Mouse (Mus musculus) layer of hippocampus, adult 11-12 months (tissue): Measurements from ENCODE around the gene Scarf1.

Experiments
- DNase-seq: peaks from one replicate; pipeline ENCODE4 v3.0.0; 2022; ENCODE audit warnings: low spot score

Scarf1 gene

DNA sequence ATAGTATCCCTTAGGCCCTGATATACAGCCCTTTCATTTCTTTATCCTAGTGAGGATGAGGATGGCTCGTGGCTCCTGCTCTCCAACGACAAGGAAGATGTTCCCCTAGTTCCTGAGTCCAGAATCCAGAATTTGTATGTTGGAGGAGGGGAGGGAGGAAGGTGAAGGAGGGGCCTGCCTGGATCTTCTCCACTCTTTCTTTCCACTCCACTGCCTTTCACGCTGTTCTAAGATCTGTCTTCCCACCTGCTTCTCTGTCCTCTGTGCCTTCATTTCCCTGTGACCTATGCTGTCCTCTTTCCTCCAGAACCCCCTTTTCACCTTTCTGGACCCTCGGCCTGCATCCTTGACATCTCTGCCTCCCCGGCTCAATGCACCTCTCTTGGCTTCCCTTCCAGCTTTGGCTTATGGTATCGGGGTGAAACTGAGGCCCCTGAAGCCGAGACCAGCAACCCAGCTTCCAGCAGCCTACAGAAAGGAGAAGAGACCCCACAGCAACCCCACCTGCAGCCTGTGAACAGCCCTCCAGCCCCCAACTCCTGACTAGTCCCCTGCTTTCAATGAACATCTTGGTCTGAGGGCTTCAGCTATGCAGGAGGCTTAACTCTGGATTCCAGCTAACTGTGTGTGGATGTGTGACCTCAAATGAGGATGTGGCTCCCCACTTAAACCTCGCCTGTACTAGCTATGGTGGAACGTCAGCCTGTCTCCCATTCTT lies 880 bp upstream of the Scarf1 start:
- DNase-seq: no peak

DNA sequence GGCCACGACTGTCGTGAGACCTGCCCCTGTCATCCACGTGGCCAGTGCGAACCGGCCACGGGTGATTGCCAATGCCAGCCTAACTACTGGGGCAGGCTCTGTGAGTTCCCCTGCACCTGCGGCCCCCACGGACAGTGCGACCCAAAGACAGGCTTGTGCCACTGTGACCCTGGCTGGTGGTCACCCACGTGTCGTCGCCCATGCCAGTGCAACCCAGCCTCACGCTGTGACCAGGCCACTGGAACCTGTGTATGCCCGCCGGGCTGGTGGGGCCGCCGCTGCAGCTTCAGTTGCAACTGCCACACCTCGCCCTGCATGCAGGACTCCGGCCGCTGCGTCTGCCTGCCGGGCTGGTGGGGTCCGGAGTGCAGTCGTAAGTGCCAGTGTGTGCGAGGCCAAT lies 1.8 kb downstream of the Scarf1 start:
- no peak for DNase-seq

DNA sequence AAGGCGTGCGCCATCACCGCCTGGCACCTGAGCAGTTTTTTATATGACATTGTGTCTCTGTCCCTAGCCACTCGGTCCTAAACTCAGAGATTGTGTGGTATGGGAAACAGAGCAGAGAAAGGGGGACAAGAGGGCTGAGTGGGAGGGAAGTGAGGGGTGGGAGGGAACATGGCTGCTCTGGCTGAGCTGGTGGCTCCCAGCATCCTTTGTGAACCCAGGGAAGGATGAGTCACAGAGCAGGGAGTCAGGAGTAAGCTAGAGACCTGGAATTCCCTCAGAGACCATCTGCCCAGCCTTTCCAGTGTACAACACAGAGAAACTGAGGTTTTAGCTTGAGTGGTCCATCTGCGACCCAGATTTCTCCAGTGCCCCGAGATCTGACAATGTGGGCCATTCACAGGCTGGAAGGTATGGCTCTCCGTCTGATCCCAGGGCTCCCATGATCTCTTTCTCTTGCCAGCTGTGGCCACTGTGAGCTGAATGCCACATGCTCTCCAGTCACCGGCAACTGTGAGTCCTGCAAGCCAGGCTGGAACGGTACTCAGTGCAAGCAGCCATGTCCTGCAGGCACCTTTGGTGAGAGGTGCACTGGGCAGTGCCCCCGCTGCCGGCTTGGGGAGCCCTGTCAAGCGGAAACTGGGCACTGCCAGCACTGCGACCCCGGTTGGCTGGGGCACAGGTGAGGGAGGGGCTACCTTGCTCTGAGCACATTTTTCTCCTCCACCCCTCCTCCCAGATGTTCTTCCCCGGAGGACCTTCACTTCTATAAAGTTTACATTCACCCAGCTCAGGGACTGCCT lies 6.7 kb downstream of the Scarf1 start:
- no peak for DNase-seq

DNA sequence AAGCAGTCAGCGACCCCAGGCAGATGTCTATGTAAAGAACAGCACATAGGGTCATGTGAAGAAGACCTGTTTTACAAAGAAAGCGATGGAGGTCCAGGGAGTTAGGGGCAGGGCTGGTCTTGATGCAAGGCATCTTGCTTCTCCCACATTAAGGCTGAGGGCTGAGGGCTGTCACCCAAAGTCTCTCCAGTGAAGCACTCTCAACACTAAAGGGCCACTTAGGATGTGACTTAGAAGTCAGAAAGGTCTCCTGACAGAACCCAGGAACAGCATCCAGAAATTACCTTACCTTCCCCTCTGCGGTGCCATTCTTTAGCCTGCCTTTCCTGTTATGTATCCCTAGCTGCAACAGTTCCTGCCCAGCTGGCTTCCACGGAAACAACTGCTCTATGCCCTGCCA lies 8.3 kb downstream of the Scarf1 start:
- no peak for DNase-seq

DNA sequence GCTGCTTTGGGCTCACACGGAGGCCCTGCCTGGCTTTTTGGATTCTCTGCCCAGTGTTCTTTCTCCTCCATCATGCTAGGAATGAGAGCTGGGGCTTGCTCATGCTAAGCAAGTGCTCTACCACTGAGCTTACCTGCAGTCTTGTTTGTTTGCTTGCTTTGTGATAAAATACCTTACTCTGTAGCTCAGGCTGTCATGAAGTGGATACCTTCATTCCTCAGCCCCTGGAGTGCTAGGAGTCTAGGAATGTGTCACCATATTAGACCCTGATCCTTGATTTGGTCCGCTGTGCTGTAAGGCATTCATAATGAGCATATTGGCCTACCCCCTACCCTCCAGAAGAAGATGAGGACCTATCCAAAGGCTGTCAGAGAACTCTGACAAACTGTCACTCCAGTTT lies 9.5 kb downstream of the Scarf1 start:
- DNase-seq: no peak

DNA sequence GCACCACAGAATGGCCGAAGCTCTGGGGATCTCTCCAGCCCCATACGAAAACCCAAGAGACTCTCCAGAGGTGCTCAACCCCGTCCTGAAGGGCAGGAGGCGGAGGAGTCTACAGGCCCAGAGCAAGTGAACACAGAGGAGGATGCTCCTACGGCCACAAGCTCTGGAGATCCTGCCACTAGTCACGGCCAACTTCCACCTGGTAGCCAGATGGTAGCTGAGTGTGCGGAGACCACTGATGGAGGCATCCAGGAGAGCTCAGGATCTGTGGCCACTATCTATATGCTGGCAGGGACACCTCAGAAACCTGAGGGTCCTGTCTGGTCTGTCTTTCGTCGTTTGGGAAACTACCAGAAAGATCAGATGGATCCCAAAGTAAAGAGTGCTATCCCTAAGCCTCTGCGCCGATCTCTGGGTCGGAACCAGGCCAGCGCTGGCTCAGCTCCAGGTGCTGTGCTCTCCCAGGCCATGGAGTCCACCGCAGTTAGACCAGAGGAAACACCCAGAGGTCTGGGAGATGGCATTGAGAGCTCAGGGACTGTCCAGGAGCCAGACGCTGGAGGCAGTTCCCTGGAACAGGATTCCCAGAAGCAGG lies 12.3 kb downstream of the Scarf1 start:
- no peak for DNase-seq

DNA sequence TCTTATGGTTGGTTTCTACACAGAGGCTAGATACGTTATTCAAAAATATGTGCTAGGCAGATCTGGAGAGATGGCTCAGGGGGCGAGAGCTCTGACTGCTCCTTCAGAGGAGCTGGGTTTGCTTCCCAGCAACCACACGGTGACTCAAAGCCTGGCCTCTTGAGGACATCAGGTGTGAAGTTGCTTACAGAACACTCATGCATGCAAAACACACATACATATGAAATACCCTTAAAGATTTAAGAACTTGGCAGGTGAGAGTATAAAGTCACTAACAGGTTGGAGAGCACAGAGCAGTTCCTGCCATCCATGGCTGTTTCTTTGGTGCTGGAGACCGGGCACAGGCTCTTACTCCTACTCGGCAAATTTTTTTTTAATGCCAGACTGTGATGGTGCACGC lies 13.6 kb downstream of the Scarf1 start:
- DNase-seq: no peak

DNA sequence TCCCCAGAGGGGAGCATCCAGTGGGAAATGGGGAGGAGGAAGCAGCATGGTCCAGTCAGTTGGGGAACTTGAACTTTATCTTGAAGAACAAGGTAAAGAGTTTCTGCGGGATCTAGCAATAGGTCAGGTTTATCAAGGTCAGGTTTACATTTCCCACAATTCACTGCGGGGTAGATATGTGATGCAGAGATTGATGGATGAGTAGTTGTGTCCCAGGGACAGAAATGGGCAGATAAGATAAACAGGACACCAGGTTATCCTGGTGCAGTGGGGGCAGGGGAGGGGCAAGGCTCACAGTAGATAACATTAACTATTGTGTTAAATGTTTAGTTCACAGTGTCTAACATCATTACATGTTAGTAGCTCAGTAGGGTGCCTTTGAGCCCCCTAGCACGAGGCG lies 16.4 kb downstream of the Scarf1 start:
- no peak for DNase-seq

DNA sequence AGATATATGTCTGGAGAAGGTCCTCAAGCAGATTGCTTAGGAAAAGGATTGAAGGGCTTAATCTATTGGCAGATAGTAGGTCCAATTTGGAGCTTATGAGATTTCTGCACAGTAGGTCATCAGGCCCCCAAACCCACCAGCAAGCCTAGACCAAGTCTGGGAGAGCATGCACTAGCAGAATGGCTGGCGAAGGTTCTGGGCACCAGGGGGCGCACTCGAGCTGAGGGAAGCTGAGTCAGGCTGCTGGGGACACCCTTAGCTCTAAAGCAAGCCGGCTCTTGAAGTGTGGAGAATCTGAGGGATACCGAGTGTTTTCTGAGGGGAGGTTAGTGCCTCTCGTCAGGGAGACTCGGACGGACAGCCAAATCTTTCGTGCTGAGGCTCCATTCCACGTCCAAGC lies 17.0 kb downstream of the Scarf1 start:
- DNase-seq: peak; percentile 97

DNA sequence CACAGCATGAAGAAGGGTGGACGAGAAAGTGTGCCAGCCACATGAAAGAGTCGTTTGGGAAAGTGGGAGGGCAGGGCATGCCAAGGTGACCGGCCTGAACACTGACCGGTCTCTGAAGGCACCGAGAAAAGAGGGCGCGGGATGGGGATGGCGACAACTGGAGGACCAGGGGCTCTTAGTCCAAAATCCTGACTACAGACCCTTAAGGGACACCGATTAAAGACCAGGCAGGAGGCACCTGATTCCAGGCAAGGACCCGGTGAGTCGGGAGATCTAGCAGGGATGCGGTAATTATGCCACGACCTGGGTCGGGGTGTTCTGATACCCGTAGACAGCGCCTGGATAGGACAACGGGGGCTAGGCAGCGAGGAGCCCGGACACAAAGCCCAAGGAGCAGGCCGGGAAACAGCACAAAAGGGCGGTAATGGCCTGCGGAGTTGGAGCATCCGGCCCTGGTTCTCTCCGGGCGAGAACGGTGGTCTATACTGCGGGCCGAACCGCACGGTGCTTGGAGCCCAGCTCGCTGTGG lies 17.6 kb downstream of the Scarf1 start:
- DNase-seq: no peak

DNA sequence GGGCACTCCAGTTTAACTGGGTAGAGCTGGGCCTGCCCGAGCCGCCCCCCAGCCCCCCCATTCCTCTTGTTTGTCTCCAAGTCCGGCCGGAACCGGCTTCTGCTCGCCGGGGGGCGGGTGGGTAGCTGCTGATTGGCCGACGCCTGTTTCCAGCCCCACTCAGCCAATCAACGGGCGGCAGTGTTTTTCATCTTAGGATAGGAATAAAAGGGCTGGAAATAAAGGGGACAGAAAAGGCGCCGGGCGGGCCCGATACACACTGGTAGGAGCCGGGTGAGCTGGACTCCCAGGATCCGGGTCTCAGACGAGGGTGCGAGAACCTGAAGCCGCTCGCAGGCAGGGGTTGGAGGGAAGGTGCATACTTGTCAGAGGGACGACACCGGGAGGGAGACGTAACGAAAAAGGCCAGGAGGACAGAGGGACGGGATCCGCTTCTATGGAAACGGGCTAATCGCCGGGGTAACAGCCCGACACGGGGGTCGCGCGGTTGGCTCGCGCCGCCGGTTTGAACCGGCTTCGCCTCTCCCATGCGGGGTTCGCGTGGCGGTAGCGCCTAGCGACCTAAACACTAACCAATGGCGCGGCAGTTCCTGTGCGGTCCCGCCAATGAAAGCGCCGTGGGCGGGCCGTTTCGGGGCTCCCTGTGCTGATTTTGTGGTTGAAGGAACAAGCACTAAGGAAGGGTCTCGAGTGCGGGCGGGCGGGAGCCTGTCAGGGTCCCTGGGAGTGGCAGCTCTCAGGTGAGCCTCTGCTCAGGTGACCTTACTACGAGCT lies 18.3 kb downstream of the Scarf1 start, which contains the start of gene Slc43a2:
TSS of gene Slc43a2 (plus strand) at position 226 of the 774 bp plus-strand sequence.
- peak; percentile 97 for DNase-seq

DNA sequence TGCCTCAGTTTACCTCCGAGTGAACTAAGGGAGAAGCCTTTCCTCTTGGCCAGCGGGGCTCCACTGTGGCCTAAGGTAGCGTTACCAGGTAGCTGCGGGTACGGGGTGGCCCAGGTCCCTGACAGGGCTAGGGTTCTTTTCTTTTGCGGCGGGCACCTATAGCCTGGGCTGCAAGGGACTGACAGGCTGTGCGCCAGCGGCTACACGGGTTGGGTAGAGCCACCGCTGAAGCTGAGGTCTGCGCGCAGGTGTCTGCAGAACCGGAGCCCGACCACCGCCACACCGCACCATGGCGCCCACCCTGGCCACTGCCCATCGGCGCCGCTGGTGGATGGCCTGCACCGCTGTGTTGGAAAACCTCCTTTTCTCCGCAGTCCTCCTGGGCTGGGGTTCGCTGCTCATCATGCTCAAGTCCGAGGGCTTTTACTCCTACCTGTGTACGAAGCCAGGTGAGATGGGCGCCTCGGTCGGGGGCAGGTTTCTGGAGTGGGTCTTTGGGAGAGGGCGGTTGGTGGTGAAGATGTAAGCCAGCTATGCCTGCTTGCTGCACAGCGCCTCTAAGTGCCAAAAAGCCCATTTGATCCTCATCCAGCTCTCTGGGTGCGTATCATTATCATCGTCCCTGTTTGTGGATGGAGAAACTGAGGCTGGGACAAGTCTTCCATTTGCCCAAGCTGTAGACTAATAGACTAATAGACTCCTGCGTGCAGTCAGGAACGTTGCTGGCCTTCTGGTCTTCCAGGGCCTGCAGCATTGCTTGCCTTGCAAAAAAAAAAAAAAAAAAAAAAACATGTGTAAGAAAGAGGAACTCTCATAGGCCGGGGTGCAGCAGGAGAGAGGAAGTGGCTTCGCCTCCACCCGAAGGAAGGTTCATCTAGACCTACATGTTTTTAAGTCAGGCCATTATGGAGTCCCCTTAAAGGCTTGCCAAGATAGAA lies 19.3 kb downstream of the Scarf1 start:
- no peak for DNase-seq

DNA sequence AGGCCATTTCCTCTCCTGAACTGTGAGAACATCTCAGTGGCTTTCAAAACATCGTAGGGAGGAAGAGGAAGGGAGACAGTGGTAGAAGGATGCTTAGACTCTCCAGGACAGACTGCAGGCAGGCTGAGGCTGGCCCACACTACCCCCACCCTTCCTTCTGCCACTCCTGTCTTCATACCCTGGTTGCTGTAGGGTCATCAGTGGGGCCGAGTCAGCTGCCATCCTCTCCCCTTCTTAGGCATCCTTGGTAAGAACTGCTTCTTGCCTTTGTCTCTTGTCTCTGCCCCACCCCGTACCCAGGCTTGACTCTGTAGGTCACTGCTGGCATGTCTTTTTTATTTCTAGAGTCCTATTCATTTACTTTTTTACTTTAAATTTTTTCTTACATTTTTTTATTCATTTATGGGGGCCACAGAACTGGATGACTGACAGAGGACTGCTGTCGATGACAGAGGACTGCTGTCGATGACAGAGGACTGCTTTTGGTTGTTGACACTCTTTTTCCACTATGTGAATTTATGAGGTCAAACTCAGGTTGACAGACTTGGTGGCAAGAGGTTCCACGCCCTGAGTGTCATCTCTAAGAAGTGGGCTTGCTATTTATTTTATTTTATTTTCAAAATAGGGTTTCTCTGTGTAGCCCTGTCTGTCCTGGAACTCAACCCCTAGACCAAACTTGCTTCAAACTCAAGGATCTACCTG lies 20.1 kb downstream of the Scarf1 start:
- no peak for DNase-seq

DNA sequence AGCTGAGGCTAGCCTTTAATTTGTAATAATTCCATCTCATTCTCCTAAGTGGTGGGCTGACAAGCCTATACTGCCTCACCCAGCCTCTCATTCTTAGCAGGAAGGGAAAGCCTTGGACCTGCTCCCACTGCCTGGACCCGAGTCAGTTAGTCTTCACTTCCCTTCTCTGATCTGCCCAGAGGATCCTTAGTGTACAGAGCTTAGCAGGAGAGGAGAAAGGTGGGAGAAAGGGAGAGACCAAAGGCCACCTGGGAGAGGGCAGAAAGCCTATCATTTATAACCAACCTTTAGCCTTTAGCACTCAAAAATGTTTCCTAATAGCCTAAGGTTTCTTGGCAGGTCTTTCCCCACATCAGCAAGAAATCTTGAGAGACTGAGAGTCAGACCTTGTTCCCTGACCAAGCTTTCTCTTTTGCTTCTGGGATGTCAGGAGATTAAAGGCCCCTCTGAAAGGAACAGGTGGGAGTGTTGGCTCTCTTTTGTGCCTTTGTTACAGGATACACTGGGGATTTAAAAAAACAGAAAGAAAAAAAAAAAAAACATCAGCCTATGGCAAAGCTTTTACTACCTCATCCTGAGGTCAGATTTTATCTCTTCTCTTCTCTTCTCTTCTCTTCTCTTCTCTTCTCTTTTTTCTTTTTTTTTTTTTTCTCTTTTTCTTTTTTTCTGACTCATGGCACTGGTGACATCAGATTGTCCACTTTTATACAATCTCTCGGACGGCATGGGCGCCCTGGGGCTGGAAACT lies 21.1 kb downstream of the Scarf1 start:
- no peak for DNase-seq

DNA sequence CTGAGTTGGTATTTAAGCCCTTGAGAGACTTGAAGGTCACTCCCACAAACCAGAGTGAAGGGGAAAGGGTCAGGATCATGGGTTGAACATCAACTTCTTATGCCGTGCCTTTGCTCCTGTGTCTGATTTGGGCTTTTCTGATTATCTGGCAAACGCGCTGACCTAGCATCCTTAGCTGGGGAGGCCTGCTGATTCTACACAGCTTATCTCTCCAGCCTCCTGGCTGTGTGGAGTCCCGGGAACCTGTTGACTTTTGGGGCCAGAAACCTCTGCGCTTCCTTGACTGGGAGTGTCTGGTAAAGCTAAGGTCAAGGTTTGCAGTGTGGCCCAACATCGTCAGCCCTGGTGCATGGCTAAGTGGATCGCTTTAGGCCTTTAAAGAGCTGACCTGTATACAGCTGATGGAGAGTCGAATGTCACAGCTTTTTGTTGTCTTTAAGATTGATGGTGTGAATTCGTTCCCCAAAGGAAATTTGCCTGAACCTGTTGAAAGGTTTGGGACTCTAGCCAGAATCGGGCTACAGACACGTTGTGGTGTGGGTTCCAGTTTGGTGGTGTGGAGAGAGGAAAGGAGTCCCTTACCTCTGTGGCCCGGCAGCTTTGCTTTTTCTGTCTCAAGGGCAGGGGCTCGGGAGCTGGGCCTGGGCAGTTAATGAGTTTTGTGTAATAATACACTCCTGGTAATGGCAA lies 21.9 kb downstream of the Scarf1 start:
- DNase-seq: no peak

DNA sequence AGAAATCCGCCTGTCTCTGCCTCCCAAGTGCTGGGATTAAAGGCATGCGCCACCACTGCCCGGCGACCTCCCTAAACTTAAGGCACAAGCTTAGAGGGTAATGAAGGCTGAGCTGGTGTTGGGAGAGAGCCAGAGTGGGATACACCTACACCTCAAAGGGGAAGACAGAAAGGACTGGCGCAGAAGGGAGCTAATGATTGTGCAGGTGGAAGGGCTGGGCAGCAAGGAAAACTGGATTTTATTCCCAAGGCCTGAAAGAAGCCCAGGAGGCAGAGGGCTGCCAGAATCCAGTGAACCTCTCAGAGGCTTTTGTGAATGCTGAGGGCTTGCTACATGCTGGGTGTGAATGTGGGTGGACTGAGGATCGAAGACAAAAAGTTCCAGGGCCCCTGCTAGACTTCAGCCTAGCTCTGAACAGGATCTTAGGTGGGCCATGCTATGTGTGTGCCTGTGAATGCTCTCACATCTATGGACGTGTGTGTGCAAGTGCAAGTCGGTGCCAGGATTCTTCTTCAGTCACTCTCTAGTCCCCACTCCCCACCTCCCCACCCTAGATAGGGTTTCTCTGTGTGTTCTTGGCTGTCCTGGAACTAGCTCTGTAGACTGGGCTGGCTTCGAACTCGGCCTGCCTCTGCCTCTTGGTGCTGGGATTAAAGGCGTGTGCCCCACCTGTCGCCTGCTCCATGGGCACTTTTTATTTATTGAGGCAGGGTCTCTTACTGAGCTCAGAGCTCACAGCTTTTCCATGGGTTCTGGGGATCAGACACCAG lies 23.1 kb downstream of the Scarf1 start:
- no peak for DNase-seq

DNA sequence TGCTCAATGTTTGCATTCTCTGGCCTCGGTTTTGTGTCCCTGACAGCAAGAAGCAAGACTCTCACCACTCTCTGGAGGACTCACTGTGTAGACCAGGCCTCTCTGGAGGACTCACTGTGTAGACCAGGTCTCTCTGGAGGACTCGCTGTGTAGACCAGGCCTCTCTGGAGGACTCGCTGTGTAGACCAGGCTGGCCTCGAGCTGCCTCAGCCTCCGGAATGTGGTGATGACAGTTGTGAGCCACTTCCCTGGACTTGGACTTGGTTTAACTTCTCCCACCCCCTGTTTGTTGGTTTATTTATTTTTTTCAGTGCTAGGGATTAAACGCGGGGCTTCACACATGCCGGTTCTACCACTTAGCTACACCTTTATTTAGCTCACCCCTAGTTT lies 23.7 kb downstream of the Scarf1 start:
- no peak for DNase-seq

DNA sequence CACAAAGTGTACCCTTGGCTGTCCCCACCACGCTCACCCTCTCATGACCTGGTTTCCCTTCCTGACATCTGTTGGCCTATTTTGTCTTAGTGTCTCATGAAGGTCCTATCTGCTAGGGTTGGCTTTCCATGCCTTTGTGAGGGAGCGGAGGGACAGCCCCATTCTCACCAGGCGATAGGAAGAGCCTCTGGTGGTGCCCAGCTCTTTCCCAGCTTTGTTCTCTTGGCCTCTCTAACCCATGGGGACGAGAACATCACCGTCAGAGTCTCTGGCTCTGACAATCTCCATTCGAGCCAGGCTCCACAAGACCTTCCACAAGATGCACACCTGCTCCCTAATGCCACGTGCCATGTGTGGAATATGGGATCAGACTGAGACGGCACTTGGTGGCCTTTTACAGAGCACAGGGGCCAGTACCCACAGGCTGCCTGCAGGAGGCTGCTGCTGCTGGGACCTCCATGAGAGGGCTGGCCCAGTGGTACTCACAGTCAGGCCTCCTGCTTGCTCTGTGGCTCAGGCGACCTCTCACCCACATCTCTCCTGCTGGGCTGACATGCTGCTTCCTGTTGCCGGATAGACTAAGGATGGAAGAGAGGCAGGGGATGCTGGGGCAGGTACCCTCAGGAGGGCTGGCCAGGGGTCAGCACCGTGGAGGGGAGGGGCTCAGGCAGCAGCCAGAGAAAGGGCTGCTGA lies 24.3 kb downstream of the Scarf1 start:
- no peak for DNase-seq
